12 mouse cellular contexts compared by ENCODE assay signal in the genomic region with DNA sequence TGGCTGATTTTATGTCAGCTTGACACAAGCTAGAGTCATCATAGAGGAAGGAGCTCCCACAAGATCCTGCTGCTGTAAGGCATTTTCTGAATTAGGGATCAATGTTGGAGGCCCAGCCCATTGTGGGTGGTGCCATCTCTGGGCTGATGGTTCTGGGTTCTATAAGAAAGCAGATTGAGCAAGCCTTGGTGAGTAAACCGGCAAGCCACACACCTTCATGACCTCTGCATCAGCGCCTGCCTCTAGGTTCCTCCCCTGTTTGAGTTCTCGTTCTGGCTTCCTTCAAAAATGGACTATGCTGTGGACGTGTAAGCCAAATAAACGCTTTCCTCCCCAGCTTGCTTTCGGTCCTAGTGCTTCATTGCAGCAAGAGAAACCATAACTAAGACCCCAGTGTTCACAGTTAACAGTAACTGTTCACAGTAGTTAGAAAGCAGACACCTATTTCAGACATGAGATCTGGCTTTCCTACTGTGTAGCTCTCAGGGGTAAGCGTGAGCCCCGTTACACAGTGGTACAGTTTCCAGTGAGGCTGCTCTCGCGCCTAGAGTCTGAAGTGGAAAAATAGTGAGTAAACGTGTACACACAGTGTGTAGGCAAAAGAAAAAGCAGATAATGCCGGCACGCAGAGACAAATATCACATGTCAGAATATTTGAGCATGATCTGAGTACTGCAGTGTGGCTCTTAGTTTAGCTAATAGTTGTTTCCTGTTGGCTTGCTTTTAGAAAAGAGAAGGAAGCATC. TPM values are rescaled to one million over a fixed set of nuclear protein-coding genes. Genes with fewer than 3 reads are reported as not detected.
DNase-seq lines count a peak whose midpoint lies in the region; ATAC-seq and TF ChIP-seq lines count a peak whose summit lies in the region.
"Had no signal": no experiment of that assay in that cellular context is flagged by ENCODE, and none has a peak within 500 bp of the region (broad histone marks: within the 10 kb centered on the region; RNA-seq: fewer than 3 reads in every experiment).

No protein-coding gene starts in this region.

- H3K9ac ChIP-seq in liver, postnatal 0 days (replicated peaks), result peak overlapping the region; percentile 48
- H3K9ac ChIP-seq in hindbrain, embryonic 14.5 days, result no peak overlapping the region
- H3K9ac ChIP-seq: hindbrain, embryonic 13.5 days had no signal

- H3K4me3 ChIP-seq in spleen, adult 2 months (ENCODE audit: extremely low read depth, insufficient read depth, insufficient read length), result peak overlapping the region; percentile 25
- H3K4me3 ChIP-seq in bone marrow macrophage, adult 2 months (ENCODE audit: insufficient read depth, low read length), result peak overlapping the region; percentile 55
- H3K4me3 ChIP-seq in liver, postnatal 0 days (ENCODE audit: low read depth, low read length), result no peak overlapping the region
- no peak overlapping the region for H3K4me3 ChIP-seq in hindbrain, embryonic 14.5 days (replicated peaks; ENCODE audit: low read length)
- H3K4me3 ChIP-seq: hindbrain, embryonic 13.5 days; myocyte had no signal

- TF ChIP-seq POLR2A in spleen, adult 2 months (IDR thresholded peaks at IDR 0.05; ENCODE audit: low read depth, low read length), result no peak
- TF ChIP-seq POLR2A in bone marrow macrophage, adult 2 months (IDR thresholded peaks at IDR 0.05; ENCODE audit: borderline replicate concordance, low read depth, low read length), result no peak

- H3K4me2 ChIP-seq in liver, postnatal 0 days (ENCODE audit: low read depth, low read length), result peak overlapping the region; percentile 55
- H3K4me2 ChIP-seq in hindbrain, embryonic 14.5 days (replicated peaks), result no peak overlapping the region
- H3K4me2 ChIP-seq: heart, embryonic 11.5 days; hindbrain, embryonic 13.5 days had no signal

- ATAC-seq in liver, postnatal 0 days, result no peak
- no peak for ATAC-seq in hindbrain, embryonic 14.5 days (ENCODE audit: low FRiP score)

- H3K27ac ChIP-seq in spleen, adult 2 months (ENCODE audit: insufficient read depth, low read length), result peak overlapping the region; percentile 75
- H3K27ac ChIP-seq in bone marrow macrophage, adult 2 months (ENCODE audit: insufficient read depth, low read depth, low read length), result peak overlapping the region; percentile 98
- H3K27ac ChIP-seq in liver, postnatal 0 days (ENCODE audit: low read depth), result peak overlapping the region; percentile 88
- no peak overlapping the region for H3K27ac ChIP-seq in hindbrain, embryonic 14.5 days
- H3K27ac ChIP-seq: hindbrain, embryonic 13.5 days had no signal

- no peaks in the 10 kb centered on the region for H3K27me3 ChIP-seq in spleen, adult 2 months (ENCODE audit: control insufficient read depth, insufficient read depth, low read length)
- H3K27me3 ChIP-seq in liver, postnatal 0 days (ENCODE audit: insufficient read depth, low read length), result no peaks in the 10 kb centered on the region
- no peaks in the 10 kb centered on the region for H3K27me3 ChIP-seq in hindbrain, embryonic 14.5 days (ENCODE audit: control insufficient read depth, insufficient read depth, low read length)
- H3K27me3 ChIP-seq: hindbrain, embryonic 13.5 days had no signal

- H3K9me3 ChIP-seq in liver, postnatal 0 days (ENCODE audit: low read length), result no peaks in the 10 kb centered on the region
- H3K9me3 ChIP-seq in hindbrain, embryonic 14.5 days (ENCODE audit: control insufficient read depth, low read length), result no peaks in the 10 kb centered on the region
- H3K9me3 ChIP-seq: G1E; hindbrain, embryonic 13.5 days had no signal

- no peaks in the 10 kb centered on the region; the same call in 1 of the 2 replicates for H3K36me3 ChIP-seq in spleen, adult 2 months (ENCODE audit: control insufficient read depth, insufficient read depth, low read length)
- no peaks in the 10 kb centered on the region for H3K36me3 ChIP-seq in liver, postnatal 0 days (replicated peaks; ENCODE audit: insufficient read depth, low read length)
- H3K36me3 ChIP-seq in hindbrain, embryonic 14.5 days (replicated peaks; ENCODE audit: control insufficient read depth, insufficient read depth), result 0 out of 2 replicates have a peak, but pooled peaks cover 3% of the 10 kb centered on the region

- 19% methylated on average over 13 of the region's 13 CpGs for WGBS in spleen, adult 2 months
- WGBS in liver, postnatal 0 days (ENCODE audit: insufficient replicate concordance), result 43% methylated on average over 13 of the region's 13 CpGs
- 95% methylated on average over 13 of the region's 13 CpGs for WGBS in hindbrain, embryonic 14.5 days

- TF ChIP-seq CTCF in spleen, adult 2 months (IDR thresholded peaks at IDR 0.05; ENCODE audit: extremely low read depth, insufficient read depth, insufficient read length, insufficient replicate concordance), result no peak
- TF ChIP-seq CTCF in bone marrow macrophage, adult 2 months (IDR thresholded peaks at IDR 0.05; ENCODE audit: low read depth, low read length), result no peak
- TF ChIP-seq CTCF in liver, postnatal 0 days (IDR thresholded peaks at IDR 0.05; ENCODE audit: low read depth), result no peak

- TF ChIP-seq EP300 in liver, postnatal 0 days (IDR thresholded peaks at IDR 0.05; ENCODE audit: low read depth), result no peak

- H3K4me1 ChIP-seq in spleen, adult 2 months (ENCODE audit: control insufficient read depth, insufficient read depth, insufficient read length), result peaks cover 5% of the 10 kb centered on the region; the same call in 1 of the 2 replicates
- H3K4me1 ChIP-seq in bone marrow macrophage, adult 2 months (ENCODE audit: control insufficient read depth, insufficient read depth, low read length), result peaks cover 31% of the 10 kb centered on the region
- peaks cover 39% of the 10 kb centered on the region for H3K4me1 ChIP-seq in liver, postnatal 0 days (ENCODE audit: insufficient read depth)
- peaks cover 24% of the 10 kb centered on the region for H3K4me1 ChIP-seq in hindbrain, embryonic 14.5 days (replicated peaks; ENCODE audit: control insufficient read depth, insufficient read depth, low read length)

- DNase-seq in spleen, adult 2 months (ENCODE audit: low read depth in 1 of 2, low spot score in 2 of 2), result no peak
- DNase-seq in spleen, postnatal 14 days (ENCODE audit: low spot score in 2 of 2), result no peak
- DNase-seq in liver, postnatal 0 days, result no peak
- DNase-seq in c-Kit-positive CD71-positive TER-119-positive erythroid progenitor cells, embryonic 14.5 days (ENCODE audit: low spot score), result no peak
- no peak for DNase-seq in T-cell, adult 2 months (ENCODE audit: low spot score)
- DNase-seq in left cerebral cortex, adult 18-20 months (ENCODE audit: low spot score in 2 of 2), result no peak
- DNase-seq in hindbrain, embryonic 14.5 days (ENCODE audit: low spot score), result no peak

RNA-seq across cellular contexts. Expression of a gene that starts 4.1 kb away (rescaled TPM):
- polyA plus RNA-seq in spleen, adult 2 months (2012; rRNA removed), result 15.9 and 17.1 TPM in 2 replicates
- polyA plus RNA-seq in bone marrow macrophage, adult 2 months (2012; ENCODE audit: insufficient read depth, insufficient read length, missing spikeins), result 50.9 and 56.4 TPM in 2 replicates
- 6.0 and 7.3 TPM in 2 replicates for polyA plus RNA-seq in liver, postnatal 0 days (2015; fragmentation: Nextera tagmentation; extraction: Ambion mirVana)
- total RNA-seq in left cerebral cortex, adult 18-20 months (2021), result 10 to 100 TPM; 78.9 TPM
- 26.8 and 28.8 TPM in 2 replicates for polyA plus RNA-seq in hindbrain, embryonic 14.5 days (2014; fragmentation: Nextera tagmentation; extraction: Ambion mirVana)

Comparison
In these comparisons a context has a peak if more than half of its experiments do, and no peak if none do; other contexts are left out.
1. H3K4me3 ChIP-seq: peak in spleen, adult 2 months (single experiment) and bone marrow macrophage, adult 2 months (single experiment); none in liver, postnatal 0 days (single experiment) and hindbrain, embryonic 14.5 days (single experiment).